Mouse (Mus musculus): ENCODE measurements at regions not wholly inside any gene's neighbourhood (a gene's known extent, or its start where the extent isn't known, plus 50 kb on each side); places are given as distances from the start of the nearest gene placed in this dataset.
A peak's percentile ranks its signal among the peaks of the same experiment; 100 is the strongest.

GRCm38 (mm10) chr14:68022925-68023324 lies 1271.2 kb downstream of the Synb start:
- DNase-seq = no peak

GRCm38 (mm10) chr14:68021240-68021639 lies 1272.9 kb downstream of the Synb start:
- no peak for DNase-seq

GRCm38 (mm10) chr14:68020769-68021168 lies 1273.3 kb downstream of the Synb start:
- DNase-seq = no peak

GRCm38 (mm10) chr14:68018686-68019085 lies 1275.4 kb downstream of the Synb start:
- DNase-seq = no peak

GRCm38 (mm10) chr14:67996790-67997417 lies 1297.2 kb downstream of the Synb start:
- DNase-seq = no peak

- no peak for DNase-seq
Measured at GRCm38 (mm10) chr14:67993611-67994051, 1300.5 kb downstream of the Synb start.

GRCm38 (mm10) chr14:67993142-67993541 lies 1301.0 kb downstream of the Synb start:
- peak; percentile 26 for DNase-seq

- no peak for DNase-seq
Measured at GRCm38 (mm10) chr14:67992088-67992487, 1302.0 kb downstream of the Synb start.

- DNase-seq = no peak
Measured at GRCm38 (mm10) chr14:67990271-67990670, 1303.8 kb downstream of the Synb start.

Data from adrenal gland, adult 8-10 months (tissue).